In genomic region chr12:84774376-84774775, GRCm38 (mm10) we compare ENCODE assay signal across 8 mouse cellular contexts. TPM values are rescaled to one million over a fixed set of nuclear protein-coding genes. Genes with fewer than 3 reads are reported as not detected.
DNase-seq lines count a peak whose midpoint lies in the region; ATAC-seq and TF ChIP-seq lines count a peak whose summit lies in the region.

No protein-coding gene starts in this region.

- no peaks in the 10 kb centered on the region for H3K27me3 ChIP-seq in heart, embryonic 15.5 days
- no peaks in the 10 kb centered on the region for H3K27me3 ChIP-seq in heart, adult 2 months (ENCODE audit: control insufficient read depth, insufficient read depth, low read length)
- no peaks in the 10 kb centered on the region for H3K27me3 ChIP-seq in forebrain, embryonic 13.5 days

- no peak for TF ChIP-seq EP300 in heart, adult 2 months (IDR thresholded peaks at IDR 0.05; ENCODE audit: insufficient read depth, low read depth, low read length)

- H3K4me1 ChIP-seq in heart, embryonic 15.5 days (replicated peaks): peaks cover 23% of the 10 kb centered on the region
- H3K4me1 ChIP-seq in heart, adult 2 months (ENCODE audit: control insufficient read depth, insufficient read depth, low read length): peaks cover 2% of the 10 kb centered on the region
- peaks cover 36% of the 10 kb centered on the region for H3K4me1 ChIP-seq in forebrain, embryonic 13.5 days

- H3K9me3 ChIP-seq in heart, embryonic 15.5 days (replicated peaks): no peaks in the 10 kb centered on the region
- no peaks in the 10 kb centered on the region for H3K9me3 ChIP-seq in forebrain, embryonic 13.5 days (replicated peaks)

- no peak for DNase-seq in heart, adult 2 months
- peak; percentile 77 for DNase-seq in adrenal gland, adult 8-10 months
- peak; percentile 58 for DNase-seq in lung, postnatal 36 days
- no peak for DNase-seq in layer of hippocampus, adult 11-12 months (ENCODE audit: low spot score)
- no peak for DNase-seq in thymus, postnatal 36 days
- no peak for DNase-seq in left cerebral cortex, postnatal 25 days (ENCODE audit: low spot score in 2 of 2)

- intact Hi-C loops in heart, adult 2 months (cut with DNase I): no loop called here
- intact Hi-C loops in left cerebral cortex, postnatal 25 days (cut with DNase I): no loop called here

- TF ChIP-seq CTCF in heart, adult 2 months (IDR thresholded peaks at IDR 0.05): no peak

- WGBS in heart, embryonic 15.5 days: 77% methylated on average over 6 of the region's 6 CpGs
- 77% methylated on average over 6 of the region's 6 CpGs for WGBS in heart, adult 2 months
- WGBS in forebrain, embryonic 13.5 days: 87% methylated on average over 6 of the region's 6 CpGs

- H3K9ac ChIP-seq in heart, embryonic 15.5 days: no peak overlapping the region
- H3K9ac ChIP-seq in heart, adult 2 months (ENCODE audit: low read depth, low read length): no peak overlapping the region
- no peak overlapping the region for H3K9ac ChIP-seq in forebrain, embryonic 13.5 days

- no peak for ATAC-seq in heart, embryonic 15.5 days (replicated peaks; ENCODE audit: insufficient number of reproducible peaks, insufficient read depth, low FRiP score, low read depth)
- ATAC-seq in forebrain, embryonic 13.5 days: no peak

- peak overlapping the region; percentile 72 for H3K4me2 ChIP-seq in heart, embryonic 15.5 days
- peak overlapping the region; percentile 81 for H3K4me2 ChIP-seq in forebrain, embryonic 13.5 days

- TF ChIP-seq POLR2A in heart, adult 2 months (IDR thresholded peaks at IDR 0.05; ENCODE audit: insufficient read depth, low read depth, low read length): no peak

- H3K4me3 ChIP-seq in heart, embryonic 15.5 days: peak overlapping the region; percentile 87; the same call in 1 of the 2 replicates
- H3K4me3 ChIP-seq in heart, adult 2 months: no peak overlapping the region
- no peak overlapping the region for H3K4me3 ChIP-seq in forebrain, embryonic 13.5 days

- H3K36me3 ChIP-seq in heart, embryonic 15.5 days: 0 out of 2 replicates have a peak, but pooled peaks cover 3% of the 10 kb centered on the region
- H3K36me3 ChIP-seq in heart, adult 2 months (ENCODE audit: control insufficient read depth, insufficient read depth, low read length): no peaks in the 10 kb centered on the region; the same call in 1 of the 2 replicates
- H3K36me3 ChIP-seq in forebrain, embryonic 13.5 days (ENCODE audit: poor library complexity, severe bottlenecking): peaks cover 14% of the 10 kb centered on the region; the same call in 1 of the 2 replicates

- H3K27ac ChIP-seq in heart, embryonic 15.5 days: no peak overlapping the region
- no peak overlapping the region for H3K27ac ChIP-seq in heart, adult 2 months
- H3K27ac ChIP-seq in forebrain, embryonic 13.5 days: no peak overlapping the region

- H3K79me2 ChIP-seq in heart, adult 2 months (replicated peaks; ENCODE audit: control insufficient read depth, insufficient read depth, low read length): no peaks in the 10 kb centered on the region

RNA-seq across cellular contexts. Expression of gene Isca2, which starts 1.3 kb away (rescaled TPM):
- polyA plus RNA-seq in heart, embryonic 15.5 days (2015; fragmentation: Nextera tagmentation; extraction: Ambion mirVana): 135 and 138 TPM in 2 replicates
- total RNA-seq in heart, adult 2 months (2021): 10 to 100 TPM; 87.1 to 90.3 TPM
- 91.0 and 133 TPM in 2 replicates for polyA plus RNA-seq in heart, adult 2 months (2012; rRNA removed)
- 10 to 100 TPM; 53.6 to 69.2 (median 65.4) TPM for total RNA-seq in adrenal gland, adult 8-10 months (2022)
- polyA plus RNA-seq in forebrain, embryonic 13.5 days (2015; fragmentation: Nextera tagmentation; extraction: Ambion mirVana): 168 and 171 TPM in 2 replicates
- total RNA-seq in left cerebral cortex, postnatal 25 days (2021): 10 to 100 TPM; 51.5 to 61.1 TPM

RNA-seq across cellular contexts. Expression of gene Npc2, which starts 1.4 kb away (rescaled TPM):
- polyA plus RNA-seq in heart, embryonic 15.5 days (2015; fragmentation: Nextera tagmentation; extraction: Ambion mirVana): 49.8 and 60.4 TPM in 2 replicates
- 10 to 100 TPM; 27.2 to 27.6 TPM for total RNA-seq in heart, adult 2 months (2021)
- polyA plus RNA-seq in heart, adult 2 months (2012; rRNA removed): 59.5 and 72.3 TPM in 2 replicates
- total RNA-seq in adrenal gland, adult 8-10 months (2022): 100 to 1,000 TPM in 1 of 4 experiments, 10 to 100 TPM in 3; 79.8 to 105 (median 86.2) TPM
- 85.8 and 89.8 TPM in 2 replicates for polyA plus RNA-seq in forebrain, embryonic 13.5 days (2015; fragmentation: Nextera tagmentation; extraction: Ambion mirVana)
- total RNA-seq in left cerebral cortex, postnatal 25 days (2021): 10 to 100 TPM; 27.3 to 32.2 TPM

Comparison
In these comparisons a context has a peak if more than half of its experiments do, and no peak if none do; other contexts are left out.
1. DNase-seq: peak in adrenal gland, adult 8-10 months (single experiment) and lung, postnatal 36 days (single experiment); none in heart, adult 2 months (0 of 2), layer of hippocampus, adult 11-12 months (single experiment), thymus, postnatal 36 days (0 of 2) and left cerebral cortex, postnatal 25 days (0 of 2).